Mouse (Mus musculus): ENCODE data around the gene Mphosph9. TPM values are rescaled to one million over a fixed set of nuclear protein-coding genes. Genes with fewer than 3 reads are reported as not detected.

The Mphosph9 gene
- polyA plus RNA-seq, 1 experiment from 2014 or later, result 9.3 TPM

DNA sequence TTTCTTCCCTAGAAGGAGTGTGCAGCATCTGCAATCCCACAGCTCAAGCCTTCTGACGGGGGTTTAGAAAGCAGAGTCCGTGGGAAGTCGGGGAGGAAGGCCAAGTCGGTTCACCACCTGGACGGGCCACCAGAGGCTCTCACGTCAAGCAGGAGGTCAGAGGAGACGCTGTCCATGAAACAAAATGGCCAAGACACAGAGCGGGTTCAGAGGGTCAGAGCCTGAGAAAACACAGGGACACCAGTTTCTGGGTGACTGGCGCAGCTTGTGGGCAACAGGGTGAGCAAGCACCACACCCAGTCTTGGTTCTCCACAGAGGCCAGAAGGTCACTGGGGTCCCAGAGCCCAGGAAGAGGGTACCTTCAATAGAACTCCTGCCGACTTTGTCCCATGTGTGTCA lies 112.1 kb downstream of the Mphosph9 start:
- ATAC-seq (ENCODE audit: low read depth) (no peak), DNase-seq (ENCODE audit: low spot score) (no peak)
- Histone ChIP-seq H3K9me3 (ENCODE audit: control insufficient read depth, low read length) (no peaks in the 10 kb centered on the region), H3K9ac (ENCODE audit: low read depth, low read length) (no peak overlapping the region), H3K27me3 (replicated peaks; ENCODE audit: control insufficient read depth, insufficient read depth, low read length) (no peaks in the 10 kb centered on the region), H3K4me3 (ENCODE audit: low read depth, low read length) (no peak overlapping the region), H3K4me2 (ENCODE audit: low read depth, low read length) (no peak overlapping the region), H3K27ac (replicated peaks; ENCODE audit: low read depth, low read length) (no peak overlapping the region), H3K4me1 (ENCODE audit: control insufficient read depth, insufficient read depth, low read length) (no peaks in the 10 kb centered on the region; the same call in 1 of the 2 replicates), H3K36me3 (ENCODE audit: control insufficient read depth, insufficient read depth, low read length) (peaks cover 7% of the 10 kb centered on the region; the same call in 1 of the 2 replicates)
- WGBS, result 75% methylated on average over 10 of the region's 10 CpGs

DNA sequence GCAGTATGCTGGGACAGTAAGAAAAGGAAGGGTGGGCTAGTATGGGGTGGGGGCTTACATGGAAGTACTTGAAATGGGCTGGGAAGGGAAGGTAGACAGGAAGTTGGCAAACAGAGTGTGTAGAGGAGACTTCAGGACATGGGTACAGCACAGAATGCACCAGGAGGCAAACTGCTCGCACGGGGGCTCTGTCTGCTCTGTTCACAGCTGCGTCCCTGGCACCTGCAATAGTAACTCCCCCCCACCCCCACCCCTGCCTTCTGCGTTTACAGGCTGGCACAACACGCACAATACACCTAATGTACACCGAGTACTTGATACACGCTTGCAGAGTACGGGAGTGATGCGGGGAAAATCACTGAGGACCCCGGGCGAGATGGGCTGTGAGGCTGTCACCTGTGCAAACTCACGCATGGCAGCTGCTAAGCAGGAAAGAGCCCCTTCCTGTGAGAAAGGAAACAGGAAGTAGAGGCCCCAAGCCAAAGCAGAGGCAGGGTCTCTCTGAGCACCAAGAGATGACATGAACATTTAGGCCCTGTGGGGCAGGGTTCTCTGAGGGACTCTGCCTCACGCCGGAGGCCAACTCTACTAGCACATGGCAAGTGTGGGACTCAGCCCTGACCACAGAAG lies 113.1 kb downstream of the Mphosph9 start:
- no peak overlapping the region for H3K4me2 ChIP-seq (ENCODE audit: low read depth, low read length)
- no peaks in the 10 kb centered on the region for H3K9me3 ChIP-seq (ENCODE audit: control insufficient read depth, low read length)
- no peaks in the 10 kb centered on the region for H3K27me3 ChIP-seq (replicated peaks; ENCODE audit: control insufficient read depth, insufficient read depth, low read length)
- 79% methylated on average over 14 of the region's 14 CpGs for WGBS
- no peak overlapping the region for H3K9ac ChIP-seq (ENCODE audit: low read depth, low read length)
- DNase-seq (ENCODE audit: low spot score), result no peak
- H3K36me3 ChIP-seq (ENCODE audit: control insufficient read depth, insufficient read depth, low read length), result peaks cover 7% of the 10 kb centered on the region; the same call in 1 of the 2 replicates
- no peak for ATAC-seq (ENCODE audit: low read depth)
- H3K4me1 ChIP-seq (ENCODE audit: control insufficient read depth, insufficient read depth, low read length), result no peaks in the 10 kb centered on the region
- H3K27ac ChIP-seq (replicated peaks; ENCODE audit: low read depth, low read length), result no peak overlapping the region
- H3K4me3 ChIP-seq (ENCODE audit: low read depth, low read length), result no peak overlapping the region

DNA sequence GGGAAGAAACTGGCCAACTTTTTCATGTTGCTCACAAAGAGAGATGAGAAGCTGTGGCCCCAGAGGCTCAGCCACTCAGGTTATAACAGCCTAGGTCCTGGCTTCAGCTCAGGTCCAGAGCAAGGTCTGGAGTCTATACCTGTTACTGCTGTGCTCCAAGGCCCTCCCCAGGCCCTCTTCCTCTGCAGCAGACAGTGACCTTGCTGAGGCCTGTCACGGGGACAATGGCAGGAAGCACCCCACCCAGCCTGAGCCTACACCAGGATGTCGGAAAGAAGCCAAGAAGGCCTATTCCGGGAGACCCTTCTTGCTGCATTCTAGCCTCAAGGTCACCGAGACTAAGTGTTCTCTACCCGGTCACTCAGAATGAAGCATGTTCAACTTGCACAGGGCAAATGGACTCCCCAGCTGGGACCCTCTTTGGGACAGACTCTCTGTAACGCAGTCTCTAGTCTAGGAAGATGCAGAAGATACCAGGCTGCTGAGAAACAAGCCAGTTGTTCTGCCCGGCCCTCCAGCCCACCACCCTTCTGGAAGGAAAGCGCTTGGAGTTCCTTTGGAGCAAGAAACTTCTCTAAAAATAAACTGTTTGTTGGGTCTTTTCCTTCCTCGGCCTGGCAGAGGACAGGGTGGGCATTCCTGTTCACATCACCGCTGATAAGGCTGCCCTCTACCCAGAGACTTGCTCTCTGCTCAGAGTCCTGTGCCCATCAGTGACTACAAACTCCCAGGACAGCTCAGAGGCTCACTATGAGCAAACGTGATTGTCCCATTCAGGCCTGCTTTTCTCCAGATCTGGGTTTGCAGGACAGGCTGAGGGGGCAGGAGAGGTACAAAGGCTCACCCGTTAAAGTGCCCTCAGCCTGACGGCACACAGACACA lies 113.9 kb downstream of the Mphosph9 start:
- no peaks in the 10 kb centered on the region for H3K27me3 ChIP-seq (replicated peaks; ENCODE audit: control insufficient read depth, insufficient read depth, low read length)
- WGBS, result 79% methylated on average over 13 of the region's 13 CpGs
- no peak overlapping the region for H3K4me2 ChIP-seq (ENCODE audit: low read depth, low read length)
- H3K36me3 ChIP-seq (ENCODE audit: control insufficient read depth, insufficient read depth, low read length), result peaks cover 7% of the 10 kb centered on the region; the same call in 1 of the 2 replicates
- ATAC-seq (ENCODE audit: low read depth) (no peak), DNase-seq (ENCODE audit: low spot score) (peak; percentile 39)
- no peak overlapping the region for H3K4me3 ChIP-seq (ENCODE audit: low read depth, low read length)
- peak overlapping the region; percentile 44 for H3K27ac ChIP-seq (replicated peaks; ENCODE audit: low read depth, low read length)
- no peak overlapping the region for H3K9ac ChIP-seq (ENCODE audit: low read depth, low read length)
- no peaks in the 10 kb centered on the region for H3K9me3 ChIP-seq (ENCODE audit: control insufficient read depth, low read length)
- H3K4me1 ChIP-seq (ENCODE audit: control insufficient read depth, insufficient read depth, low read length), result no peaks in the 10 kb centered on the region

DNA sequence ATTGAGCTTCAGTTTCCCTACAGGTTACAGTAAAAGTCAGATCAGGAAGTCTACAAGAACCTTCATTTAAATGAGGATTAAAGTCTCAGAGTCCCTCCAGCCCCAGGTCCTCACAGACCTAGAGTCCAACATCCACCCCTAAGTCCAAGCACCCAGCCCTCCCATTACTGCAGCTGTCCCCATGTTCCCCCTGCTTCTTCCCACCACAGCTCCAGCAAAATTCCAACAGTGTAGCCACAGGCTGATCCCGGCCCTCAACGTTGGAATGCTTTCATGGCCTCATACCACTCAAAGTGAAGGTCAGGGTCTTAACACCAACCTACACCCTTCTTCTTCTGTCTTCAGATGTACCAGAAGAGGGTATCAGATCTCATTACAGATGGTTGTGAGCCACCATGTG lies 116.1 kb downstream of the Mphosph9 start:
- WGBS, result 74% methylated on average over 2 of the region's 2 CpGs
- ATAC-seq (ENCODE audit: low read depth), result no peak
- Histone ChIP-seq H3K9me3 (ENCODE audit: control insufficient read depth, low read length) (no peaks in the 10 kb centered on the region), H3K4me3 (ENCODE audit: low read depth, low read length) (no peak overlapping the region), H3K27ac (replicated peaks; ENCODE audit: low read depth, low read length) (no peak overlapping the region), H3K9ac (ENCODE audit: low read depth, low read length) (no peak overlapping the region), H3K4me2 (ENCODE audit: low read depth, low read length) (no peak overlapping the region), H3K4me1 (ENCODE audit: control insufficient read depth, insufficient read depth, low read length) (0 out of 2 replicates have a peak, but pooled peaks cover 2% of the 10 kb centered on the region), H3K36me3 (ENCODE audit: control insufficient read depth, insufficient read depth, low read length) (peaks cover 7% of the 10 kb centered on the region; the same call in 1 of the 2 replicates), H3K27me3 (replicated peaks; ENCODE audit: control insufficient read depth, insufficient read depth, low read length) (no peaks in the 10 kb centered on the region)
- no peak for DNase-seq (ENCODE audit: low spot score)

DNA sequence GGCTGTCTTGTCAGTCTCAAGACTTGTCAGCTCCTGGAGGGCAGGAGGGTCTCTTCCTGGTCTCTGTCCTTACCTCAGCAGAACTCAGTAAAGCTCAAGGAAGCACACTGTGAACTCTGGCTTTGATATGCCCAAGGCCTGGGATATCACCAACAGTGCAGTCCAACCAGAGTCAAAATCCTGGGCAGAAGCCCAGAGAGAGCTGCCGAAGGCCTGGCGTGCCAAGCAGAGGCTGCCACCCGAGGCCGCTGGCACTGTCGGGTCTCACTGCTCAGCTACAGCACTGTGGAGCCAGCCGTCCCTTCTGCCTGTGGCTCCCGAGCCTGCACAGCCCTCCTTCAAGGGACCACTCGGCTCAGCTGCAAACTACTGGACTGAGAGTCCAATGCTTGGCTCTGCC lies 116.5 kb downstream of the Mphosph9 start:
- H3K36me3 ChIP-seq (ENCODE audit: control insufficient read depth, insufficient read depth, low read length), result peaks cover 7% of the 10 kb centered on the region; the same call in 1 of the 2 replicates
- no peaks in the 10 kb centered on the region for H3K9me3 ChIP-seq (ENCODE audit: control insufficient read depth, low read length)
- no peak overlapping the region for H3K27ac ChIP-seq (replicated peaks; ENCODE audit: low read depth, low read length)
- H3K27me3 ChIP-seq (replicated peaks; ENCODE audit: control insufficient read depth, insufficient read depth, low read length), result no peaks in the 10 kb centered on the region
- no peak overlapping the region for H3K4me3 ChIP-seq (ENCODE audit: low read depth, low read length)
- H3K4me2 ChIP-seq (ENCODE audit: low read depth, low read length), result no peak overlapping the region
- ATAC-seq (ENCODE audit: low read depth) (no peak), DNase-seq (ENCODE audit: low spot score) (no peak)
- peaks cover 2% of the 10 kb centered on the region; the same call in 1 of the 2 replicates for H3K4me1 ChIP-seq (ENCODE audit: control insufficient read depth, insufficient read depth, low read length)
- H3K9ac ChIP-seq (ENCODE audit: low read depth, low read length), result no peak overlapping the region
- 87% methylated on average over 8 of the region's 8 CpGs for WGBS

DNA sequence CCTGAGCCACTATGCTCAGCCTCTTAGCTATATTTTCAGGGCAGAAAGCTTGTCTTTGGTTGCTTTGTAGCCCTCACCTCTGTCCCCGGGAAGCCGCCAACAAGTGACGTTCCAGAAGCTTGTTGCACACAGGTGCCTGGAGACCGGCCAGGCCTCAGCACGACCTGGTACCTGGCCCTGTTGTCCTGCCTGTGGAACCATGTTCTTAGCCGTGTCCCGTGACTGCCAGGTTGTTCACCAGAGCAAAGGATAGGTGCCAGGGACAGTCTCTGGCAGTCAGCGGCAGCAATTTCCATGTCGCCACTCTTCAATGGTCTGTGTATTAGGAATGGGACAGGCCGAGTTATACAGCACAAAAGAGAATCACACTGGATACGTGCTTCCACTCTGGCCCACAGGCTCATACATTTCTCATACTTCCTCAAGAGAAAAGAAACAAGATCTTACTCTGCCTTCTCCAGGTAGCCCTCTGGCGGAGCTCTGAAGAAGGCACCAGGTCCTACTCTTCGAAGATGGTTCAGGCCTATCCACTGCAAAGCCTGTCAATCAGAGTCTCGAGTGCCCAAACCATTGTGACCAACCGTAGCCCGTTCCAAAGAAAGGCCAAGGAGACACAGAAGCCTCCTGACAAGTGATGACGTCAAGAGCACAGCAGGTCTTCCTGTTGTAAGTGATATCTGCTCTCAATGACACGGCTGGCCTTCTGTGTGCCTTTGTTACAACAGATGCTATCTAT lies 117.3 kb downstream of the Mphosph9 start:
- H3K9ac ChIP-seq (ENCODE audit: low read depth, low read length), result no peak overlapping the region
- H3K27ac ChIP-seq (replicated peaks; ENCODE audit: low read depth, low read length), result no peak overlapping the region
- DNase-seq (ENCODE audit: low spot score), result no peak
- H3K4me1 ChIP-seq (ENCODE audit: control insufficient read depth, insufficient read depth, low read length), result peaks cover 4% of the 10 kb centered on the region; the same call in 1 of the 2 replicates
- WGBS, result 70% methylated on average over 18 of the region's 18 CpGs
- H3K27me3 ChIP-seq (replicated peaks; ENCODE audit: control insufficient read depth, insufficient read depth, low read length), result no peaks in the 10 kb centered on the region; the same call in 1 of the 2 replicates
- peaks cover 6% of the 10 kb centered on the region; the same call in 1 of the 2 replicates for H3K36me3 ChIP-seq (ENCODE audit: control insufficient read depth, insufficient read depth, low read length)
- no peaks in the 10 kb centered on the region for H3K9me3 ChIP-seq (ENCODE audit: control insufficient read depth, low read length)
- no peak for ATAC-seq (ENCODE audit: low read depth)
- no peak overlapping the region for H3K4me3 ChIP-seq (ENCODE audit: low read depth, low read length)
- H3K4me2 ChIP-seq (ENCODE audit: low read depth, low read length), result no peak overlapping the region

DNA sequence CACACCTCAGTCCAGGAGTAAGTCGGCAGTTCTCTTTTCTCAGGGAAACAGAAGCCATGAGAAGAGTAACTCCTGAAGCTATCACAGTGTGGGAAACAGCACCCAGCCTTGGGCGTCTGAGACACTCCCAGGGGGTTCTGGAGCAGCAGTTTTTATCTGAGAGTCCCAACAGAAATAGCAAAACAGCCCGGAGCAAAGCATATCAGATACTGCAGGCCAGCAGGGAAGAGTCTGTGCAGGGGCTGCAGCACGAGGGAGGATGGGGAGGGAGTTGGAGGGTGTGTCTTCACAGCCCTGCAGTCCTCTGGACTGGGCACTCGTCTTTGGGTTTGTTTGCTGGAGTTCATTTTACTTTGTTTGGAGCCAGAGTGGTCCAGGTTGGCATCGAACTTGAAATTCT lies 117.9 kb downstream of the Mphosph9 start:
- whole genome bisulfite sequencing, result 55% methylated on average over 6 of the region's 6 CpGs
- H3K27me3 ChIP-seq (replicated peaks; ENCODE audit: control insufficient read depth, insufficient read depth, low read length), result no peaks in the 10 kb centered on the region; the same call in 1 of the 2 replicates

DNA sequence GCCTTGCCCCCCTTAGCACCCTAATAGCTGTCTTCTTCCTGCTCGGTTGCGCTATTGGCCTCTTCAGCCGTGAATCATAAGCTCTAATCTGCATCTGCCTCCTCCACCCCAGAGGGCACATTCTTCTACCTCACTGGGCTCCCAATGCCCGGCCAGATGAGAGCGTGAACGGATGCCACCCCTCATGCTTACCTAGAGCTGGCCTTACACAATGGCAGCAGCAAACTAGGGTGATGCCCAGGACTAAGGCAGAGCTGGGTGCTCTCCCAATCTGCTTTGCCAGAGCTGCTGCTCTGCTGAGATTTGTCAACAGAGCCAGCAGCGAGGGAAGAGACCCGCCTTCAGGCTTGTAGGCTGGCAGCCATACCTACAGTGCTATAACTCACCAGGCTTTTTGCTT lies 119.7 kb downstream of the Mphosph9 start:
- no peaks in the 10 kb centered on the region; the same call in 1 of the 2 replicates for H3K27me3 ChIP-seq (replicated peaks; ENCODE audit: control insufficient read depth, insufficient read depth, low read length)

More for the DNA sequence above, 117.9 kb downstream of the Mphosph9 start:
- no peak overlapping the region for H3K4me2 ChIP-seq (ENCODE audit: low read depth, low read length)
- ATAC-seq (ENCODE audit: low read depth) (no peak), DNase-seq (ENCODE audit: low spot score) (no peak)
- no peak overlapping the region for H3K27ac ChIP-seq (replicated peaks; ENCODE audit: low read depth, low read length)
- H3K9ac ChIP-seq (ENCODE audit: low read depth, low read length), result no peak overlapping the region
- H3K4me3 ChIP-seq (ENCODE audit: low read depth, low read length), result no peak overlapping the region
- H3K9me3 ChIP-seq (ENCODE audit: control insufficient read depth, low read length), result no peaks in the 10 kb centered on the region
- peaks cover 7% of the 10 kb centered on the region; the same call in 1 of the 2 replicates for H3K4me1 ChIP-seq (ENCODE audit: control insufficient read depth, insufficient read depth, low read length)
- no peaks in the 10 kb centered on the region; the same call in 1 of the 2 replicates for H3K36me3 ChIP-seq (ENCODE audit: control insufficient read depth, insufficient read depth, low read length)

More for the DNA sequence above, 119.7 kb downstream of the Mphosph9 start:
- 72% methylated on average over 8 of the region's 8 CpGs for WGBS
- no peaks in the 10 kb centered on the region for H3K9me3 ChIP-seq (ENCODE audit: control insufficient read depth, low read length)
- H3K4me1 ChIP-seq (ENCODE audit: control insufficient read depth, insufficient read depth, low read length), result peaks cover 7% of the 10 kb centered on the region; the same call in 1 of the 2 replicates
- no peak overlapping the region for H3K27ac ChIP-seq (replicated peaks; ENCODE audit: low read depth, low read length)
- no peak for DNase-seq (ENCODE audit: low spot score)
- H3K4me2 ChIP-seq (ENCODE audit: low read depth, low read length), result no peak overlapping the region
- H3K36me3 ChIP-seq (ENCODE audit: control insufficient read depth, insufficient read depth, low read length), result no peaks in the 10 kb centered on the region
- no peak overlapping the region for H3K4me3 ChIP-seq (ENCODE audit: low read depth, low read length)
- no peak overlapping the region for H3K9ac ChIP-seq (ENCODE audit: low read depth, low read length)
- no peak for ATAC-seq (ENCODE audit: low read depth)
